Mouse (Mus musculus) forebrain, embryonic 16.5 days (tissue): ENCODE measurements at regions not wholly inside any gene's neighbourhood (a gene's known extent, or its start where the extent isn't known, plus 50 kb on each side); places are given as distances from the start of the nearest gene placed in this dataset.

Experiments used
- ATAC-seq: fragments of 200-750 bp; cut with Nextera tagmentation; 2 replicates; pipeline ENCODE4 v1.8.0; 2017; ENCODE audit warnings: mild to moderate bottlenecking, moderate library complexity
- H3K27ac ChIP-seq: fragments of 300-500 bp; sonication (generic); 2 replicates; pipeline ENCODE4 v1.5.1; 2014; ENCODE audit warnings: low read length, control low read depth
- H3K27me3 ChIP-seq: fragments of 300-500 bp; sonication (generic); replicated peaks from 2 replicates; pipeline ENCODE4 v1.6.1; 2014; ENCODE audit warnings: low read length; ENCODE audit not compliant: control insufficient read depth, insufficient read depth
- H3K36me3 ChIP-seq: fragments of 300-500 bp; sonication (generic); 2 replicates; pipeline ENCODE4 v1.6.1; 2014; ENCODE audit not compliant: control insufficient read depth, insufficient read depth
- H3K4me1 ChIP-seq: fragments of 300-500 bp; sonication (generic); replicated peaks from 2 replicates; pipeline ENCODE4 v1.6.1; 2014; ENCODE audit warnings: low read length; ENCODE audit not compliant: control insufficient read depth, insufficient read depth
- H3K4me2 ChIP-seq: fragments of 300-500 bp; sonication (generic); 2 replicates; pipeline ENCODE4 v1.6.1; 2014; ENCODE audit warnings: mild to moderate bottlenecking, low read length, control low read depth
- H3K4me3 ChIP-seq: fragments of 300-500 bp; sonication (generic); replicated peaks from 2 replicates; pipeline ENCODE4 v1.5.1; 2014; ENCODE audit warnings: mild to moderate bottlenecking, low read length, control low read depth
- H3K9ac ChIP-seq: fragments of 300-500 bp; sonication (generic); replicated peaks from 2 replicates; pipeline ENCODE4 v1.6.1; 2014; ENCODE audit warnings: low read depth, low read length, control low read depth
- H3K9me3 ChIP-seq: fragments of 300-500 bp; sonication (generic); 2 replicates; pipeline ENCODE4 v1.6.1; 2016; ENCODE audit warnings: low read length; ENCODE audit not compliant: control insufficient read depth
- WGBS: fragments of 180-500 bp; shearing (Covaris S2); extraction: QIAGEN DNeasy Blood & Tissue Kit; methylation state at CpG from one replicate; pipeline ENCODE4 v1.1.7; 2014; 5-methylcytosine and 5-hydroxymethylcytosine counted together

GRCm38 (mm10) chr16:61850310-61850709 is 936.3 kb downstream of the Nsun3 start:
- no peaks in the 10 kb centered on the region for H3K27me3 ChIP-seq
- no peak overlapping the region for H3K27ac ChIP-seq
- no peaks in the 10 kb centered on the region for H3K4me1 ChIP-seq
- 80% methylated on average over 2 of the region's 2 CpGs for WGBS
- H3K4me3 ChIP-seq = no peak overlapping the region
- no peak overlapping the region for H3K4me2 ChIP-seq
- no peak overlapping the region for H3K9ac ChIP-seq
- no peaks in the 10 kb centered on the region for H3K36me3 ChIP-seq
- peak; percentile 87 for ATAC-seq
- H3K9me3 ChIP-seq = no peaks in the 10 kb centered on the region
